Mouse (Mus musculus) layer of hippocampus, adult 8-10 months (tissue): ENCODE results near the gene AI661453. TPM values are rescaled to one million over a fixed set of nuclear protein-coding genes. Genes with fewer than 3 reads are reported as not detected.
A peak's percentile ranks its signal among the peaks of the same experiment; 100 is the strongest.
"Not testable (repeated sequence)": the region's sequence is repeated elsewhere in the genome, so short reads cannot be mapped to it uniquely, and the experiment has no call there.

Experiments used
- DNase-seq, 2 experiments: peaks; one replicate each; pipeline ENCODE4 v3.0.0; 2022; ENCODE audit warnings: low spot score in 2 of 2
- total RNA-seq, 4 experiments: library from RNA; stranded (reverse); gene quantifications; 2 replicates each; pipeline ENCODE4 v1.2.4; 2022

The AI661453 gene
- total RNA-seq: under 1 TPM; 0.23 to 0.82 (median 0.66) TPM

DNA sequence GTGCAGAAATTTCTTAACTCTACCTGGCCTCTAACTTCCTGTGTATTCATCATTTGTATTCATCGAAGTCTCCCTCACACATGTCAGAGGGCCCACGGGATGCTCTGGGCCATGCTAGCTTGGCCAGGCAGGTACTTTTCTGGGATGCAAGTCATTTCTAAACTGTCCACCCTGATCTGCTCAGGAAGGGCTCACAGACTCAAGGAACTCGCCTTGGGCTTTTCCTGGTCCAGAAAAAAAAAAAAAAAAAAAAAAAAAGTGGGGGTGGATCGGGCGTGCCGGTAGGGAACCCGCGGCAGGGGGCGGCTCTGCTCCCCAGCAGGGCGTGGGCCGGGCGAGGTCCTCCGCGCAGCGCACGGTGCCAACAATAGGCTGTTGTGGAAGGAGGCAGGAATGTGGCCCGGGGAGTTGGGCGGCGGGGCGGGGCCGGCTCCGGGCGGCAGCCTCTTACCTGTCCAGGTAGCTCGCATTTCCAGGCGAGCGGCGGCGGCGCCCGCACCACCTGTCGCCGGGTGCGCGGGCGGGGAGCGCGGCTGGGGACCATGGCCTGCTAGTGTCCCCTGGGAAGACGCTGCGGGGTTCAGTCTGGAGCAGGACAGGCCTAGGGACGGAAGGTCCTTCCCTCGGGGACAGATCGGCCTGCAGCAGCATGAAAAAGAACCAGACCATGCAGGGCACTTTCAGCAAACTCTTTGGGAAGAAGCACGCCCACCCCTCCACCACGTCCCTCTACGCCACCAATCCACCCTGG, at the start of gene AI661453:
TSS of gene AI661453 (plus strand) at position 460 of the 751 bp plus-strand sequence.
- DNase-seq: no peak

DNA sequence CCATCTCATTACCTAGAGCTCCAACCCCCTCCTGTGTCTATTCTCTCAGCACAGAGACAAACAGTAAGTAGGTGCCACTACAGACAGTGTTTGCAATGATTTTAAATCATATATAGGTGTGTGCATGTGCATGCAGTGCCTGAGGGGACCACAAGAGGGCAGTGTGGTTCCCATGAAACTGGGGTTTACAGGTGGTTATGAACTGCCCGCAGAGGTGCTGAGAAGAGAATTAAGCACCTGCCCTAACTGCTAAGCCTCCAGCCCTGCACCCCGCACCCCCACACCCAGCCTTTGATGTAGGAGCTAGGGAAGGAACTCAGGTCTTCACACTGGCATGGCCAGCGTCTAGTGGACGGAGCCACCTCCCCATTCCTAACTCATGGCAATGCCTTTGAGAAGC, 49.8 kb upstream of the AI661453 start:
- peak in 1 of 2 experiments; percentile 18 for DNase-seq

DNA sequence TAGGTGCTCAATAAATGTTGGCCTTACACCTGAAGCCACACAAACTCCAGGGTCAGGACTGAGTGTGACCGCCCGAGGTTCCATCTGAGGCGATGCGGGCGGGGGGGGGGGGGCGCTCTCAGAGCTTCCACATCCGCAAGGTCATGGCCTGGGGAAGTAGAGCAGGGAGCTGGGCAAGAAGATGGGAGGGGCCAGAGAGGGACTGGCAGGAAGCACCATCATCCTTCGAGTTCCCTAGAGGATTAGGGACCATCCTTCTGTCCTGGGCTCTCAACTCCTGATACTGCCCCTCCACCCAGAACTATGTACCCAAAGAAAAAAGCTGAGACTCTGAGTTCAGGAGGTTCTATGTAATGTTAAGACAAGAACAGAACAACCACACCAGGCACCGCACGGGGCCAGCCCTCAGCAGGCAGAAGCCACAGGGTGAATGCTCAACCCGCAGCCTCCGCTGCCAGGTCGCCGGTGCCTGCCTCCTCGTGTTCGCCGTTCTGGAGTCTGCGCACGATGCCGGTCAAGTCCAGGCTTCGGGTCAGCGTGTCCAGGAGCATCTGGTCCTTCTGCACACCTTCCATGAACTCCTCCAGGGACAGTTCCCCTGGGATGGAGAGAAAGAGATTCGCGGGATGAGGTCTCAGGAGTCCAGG, 42.1 kb upstream of the AI661453 start:
- DNase-seq: no peak

DNA sequence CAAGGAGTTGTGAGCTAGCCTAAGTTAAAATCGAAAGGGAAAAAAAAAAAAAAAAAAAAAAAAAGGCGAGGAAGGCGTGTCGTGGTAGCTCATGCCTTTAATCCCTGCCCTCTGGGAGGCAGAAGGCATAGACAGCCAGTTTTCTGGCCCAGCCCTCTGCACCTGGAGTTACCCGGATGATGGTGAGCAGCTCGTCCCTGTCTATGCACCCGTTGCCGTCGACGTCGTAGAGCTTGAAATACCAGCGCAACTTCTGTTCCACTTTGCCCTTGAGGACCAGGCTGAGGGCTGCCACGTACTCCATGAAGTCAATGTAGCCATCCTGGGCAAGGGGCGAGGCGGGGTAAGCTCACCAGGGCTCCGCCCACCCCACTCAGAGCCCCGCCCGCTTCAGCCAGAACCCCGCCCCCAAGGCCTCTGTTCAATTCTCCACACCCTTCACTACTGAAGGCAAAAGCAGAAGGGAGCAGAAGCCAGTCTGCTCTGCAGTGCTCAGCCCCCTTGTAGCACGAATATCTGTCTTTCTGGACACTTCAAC, 41.0 kb upstream of the AI661453 start:
- DNase-seq: no peak

DNA sequence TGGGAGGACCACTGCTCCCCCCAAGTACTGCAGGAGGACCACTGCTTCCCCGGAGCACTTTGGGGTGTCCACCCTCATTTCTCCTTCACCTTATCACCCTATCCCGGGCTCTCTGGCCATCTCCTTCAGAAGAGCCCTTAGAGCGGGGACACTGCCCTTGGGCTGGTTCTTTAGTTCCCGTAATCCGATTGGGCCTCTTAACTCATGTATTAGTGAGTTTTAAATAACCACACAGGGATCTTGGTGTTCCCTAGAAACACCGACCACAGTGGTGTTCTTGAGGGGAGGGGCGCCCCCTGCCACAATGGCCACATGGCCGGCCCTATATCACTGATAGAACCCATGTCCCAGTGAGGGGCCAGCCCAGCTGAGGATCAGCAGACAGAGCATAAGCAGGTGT, 37.3 kb upstream of the AI661453 start:
- DNase-seq: no peak

DNA sequence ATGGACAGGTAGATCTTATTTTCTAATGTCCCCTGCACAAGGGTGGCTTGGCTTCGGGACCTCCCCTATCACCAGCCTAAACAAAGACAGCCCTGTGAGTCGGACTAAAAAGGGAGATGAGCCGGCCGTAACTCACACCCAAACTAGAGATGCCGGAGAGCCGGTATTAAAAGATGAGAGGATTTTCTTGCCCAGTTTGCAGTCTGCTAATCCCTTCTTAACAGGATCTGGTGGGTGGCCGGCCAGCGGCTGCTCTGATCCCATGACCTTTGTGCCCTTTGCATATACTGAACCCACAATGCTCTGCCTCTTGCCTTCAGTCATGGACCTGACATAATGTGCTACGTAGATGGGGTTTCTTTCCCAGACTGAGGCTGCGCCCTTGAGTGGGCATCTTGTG, 36.0 kb upstream of the AI661453 start, which contains the start of gene Guca1a:
TSS of gene Guca1a (minus strand) at position 134 of the 400 bp plus-strand sequence.
- DNase-seq: no peak

DNA sequence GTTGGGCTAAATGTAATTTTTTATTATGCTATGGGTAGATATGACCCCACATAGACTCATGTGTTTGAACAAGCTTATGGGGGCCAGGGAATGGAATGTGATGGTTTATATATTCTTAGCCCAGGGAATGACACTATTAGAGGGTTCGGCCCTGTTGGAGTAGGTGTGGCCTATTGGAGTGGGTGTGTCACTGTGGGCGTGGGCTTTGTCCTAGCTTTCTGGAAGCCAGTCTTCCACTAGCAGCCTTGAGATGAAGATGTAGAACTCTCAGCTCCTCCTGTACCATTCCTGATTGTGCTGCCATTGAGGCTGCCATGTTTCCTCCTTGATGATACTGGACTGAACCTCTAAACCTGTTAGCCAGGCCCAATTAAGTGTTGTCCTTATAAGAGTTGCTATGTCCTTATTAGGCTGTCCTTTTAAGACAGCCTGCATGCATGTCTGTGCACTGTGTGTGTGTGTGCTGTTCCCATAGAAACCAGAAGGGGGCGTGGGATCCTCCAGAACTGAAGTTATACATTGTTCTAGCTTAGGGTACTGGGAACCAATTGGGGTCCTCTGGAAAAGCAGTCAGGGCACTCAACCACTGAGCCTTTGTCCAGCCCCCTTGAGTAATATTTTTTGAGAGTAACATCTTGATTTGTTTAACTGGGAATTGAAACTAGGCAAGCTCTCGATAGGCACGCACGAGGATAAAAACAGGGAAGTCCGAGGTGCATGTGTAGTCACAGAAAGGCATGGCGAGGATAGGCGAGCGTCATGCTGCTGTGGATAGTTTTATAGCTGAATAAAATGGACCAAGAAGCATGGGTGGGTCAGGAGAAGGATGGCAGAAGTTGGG, 28.5 kb upstream of the AI661453 start:
- no peak for DNase-seq

DNA sequence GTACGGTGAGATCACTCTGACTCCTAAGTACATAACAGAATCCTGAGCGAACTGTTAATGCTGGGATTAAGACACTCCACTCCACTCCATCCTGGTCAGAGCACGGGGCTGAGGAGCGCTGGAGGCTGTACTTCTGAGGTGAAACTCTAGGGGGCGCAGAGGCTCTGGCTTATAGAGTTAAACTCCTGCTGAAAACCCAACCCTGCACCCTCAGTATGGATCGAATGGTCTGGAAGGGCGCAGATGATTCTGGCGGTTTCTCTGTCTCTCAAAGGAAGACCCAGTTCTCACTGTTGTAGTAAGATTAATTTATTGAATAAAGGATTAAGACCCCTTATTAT, 27.9 kb upstream of the AI661453 start:
- DNase-seq: peak in 1 of 2 experiments; percentile 31

DNA sequence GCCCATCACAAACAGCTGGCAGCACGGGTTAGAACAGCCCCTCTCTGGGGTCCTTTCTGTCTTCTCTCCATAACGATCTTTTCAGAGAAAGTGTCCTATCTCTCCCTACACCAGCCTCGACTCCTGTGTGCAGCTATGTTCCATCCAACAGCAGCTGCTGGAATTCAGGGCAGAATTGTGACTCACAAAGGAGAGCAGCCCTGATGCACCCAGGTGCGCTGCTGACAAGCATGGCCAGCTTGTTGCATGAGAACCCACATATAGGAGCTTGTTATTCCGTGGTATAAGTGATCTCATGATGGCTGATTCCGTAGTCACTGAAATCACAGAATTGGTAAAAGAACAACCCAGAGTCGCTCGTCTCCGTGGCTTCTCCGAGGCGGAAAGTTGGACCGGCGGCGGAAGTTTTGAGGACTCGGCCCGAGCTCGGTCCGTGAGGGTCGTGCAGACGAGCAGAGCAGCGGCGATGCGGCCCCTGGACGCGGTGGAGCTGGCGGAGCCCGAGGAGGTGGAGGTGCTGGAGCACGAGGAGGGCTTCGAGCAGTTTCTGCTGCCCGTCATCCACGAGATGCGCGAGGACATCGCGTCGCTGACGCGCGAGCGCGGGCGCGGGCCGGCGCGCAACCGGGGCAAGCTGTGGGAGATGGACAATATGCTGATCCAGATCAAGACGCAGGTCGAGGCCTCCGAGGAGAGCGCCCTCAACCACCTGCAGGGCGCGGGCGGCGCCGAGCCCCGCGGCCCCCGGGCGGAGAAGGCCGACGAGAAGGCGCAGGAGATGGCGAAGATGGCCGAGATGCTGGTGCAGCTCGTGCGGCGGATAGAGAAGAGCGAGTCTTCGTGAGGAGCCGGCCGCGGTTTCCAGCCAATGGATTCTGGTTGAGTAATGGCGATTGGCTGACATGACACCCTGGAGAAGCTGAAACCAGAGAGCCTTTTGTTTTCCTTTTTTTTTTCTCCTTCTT, 26.2 kb upstream of the AI661453 start:
- DNase-seq: not testable (repeated sequence)

DNA sequence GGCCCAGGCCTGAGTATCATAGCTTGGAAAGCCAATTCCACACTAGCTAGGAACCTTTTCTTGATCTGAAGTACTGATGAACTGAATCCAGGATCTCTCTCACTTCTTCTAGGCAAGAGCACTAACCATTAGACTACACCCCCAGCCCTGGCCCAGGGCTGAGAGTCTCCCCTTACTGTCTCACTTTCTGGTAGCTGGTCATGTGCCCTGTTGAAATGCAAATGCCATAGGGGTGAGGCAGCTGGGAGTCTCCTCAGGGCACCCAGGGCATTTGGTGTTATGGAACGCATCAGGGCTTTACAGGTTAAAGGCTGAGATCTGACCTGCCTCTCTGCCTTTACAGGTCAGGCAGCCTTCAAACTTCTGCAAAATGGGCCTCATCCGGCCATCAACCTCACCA, 16.2 kb upstream of the AI661453 start:
- DNase-seq: no peak

DNA sequence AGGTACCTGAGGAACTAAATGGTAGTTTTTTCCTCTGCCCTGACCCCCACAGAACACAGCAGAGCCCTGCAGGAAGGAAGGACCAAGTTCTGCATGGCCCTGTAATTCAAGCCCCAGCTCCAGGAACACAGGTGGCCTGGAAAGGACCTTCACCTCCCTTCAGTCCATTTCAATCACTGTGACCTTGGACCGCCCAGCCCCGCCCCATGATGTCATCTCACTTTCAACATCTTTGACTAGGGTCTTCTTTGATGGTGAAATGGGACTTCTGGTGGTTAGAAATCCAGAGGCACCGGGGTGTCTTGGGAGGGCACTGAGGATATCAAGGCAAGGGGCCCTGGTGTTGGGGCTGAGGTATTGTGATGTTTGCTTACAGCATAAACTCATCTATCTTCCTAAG, 14.8 kb upstream of the AI661453 start:
- no peak for DNase-seq

DNA sequence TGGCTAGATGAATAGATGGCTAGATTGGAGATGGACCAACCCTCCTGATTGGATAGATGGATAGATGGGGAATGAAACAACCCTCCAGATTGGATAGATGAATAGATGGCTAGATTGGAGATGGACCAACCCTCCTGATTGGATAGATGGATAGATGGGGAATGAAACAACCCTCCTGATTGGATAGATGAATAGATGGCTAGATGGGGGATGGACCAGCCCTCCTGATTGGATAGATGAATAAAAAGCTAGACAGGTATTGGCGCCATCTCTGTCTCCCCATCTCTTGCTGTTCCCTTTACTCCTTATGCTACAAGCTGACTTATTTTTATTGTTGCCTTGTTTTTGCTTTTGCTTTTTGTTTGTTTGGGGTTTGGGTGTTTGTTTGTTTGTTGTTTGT, 13.8 kb upstream of the AI661453 start:
- not testable (repeated sequence) for DNase-seq

DNA sequence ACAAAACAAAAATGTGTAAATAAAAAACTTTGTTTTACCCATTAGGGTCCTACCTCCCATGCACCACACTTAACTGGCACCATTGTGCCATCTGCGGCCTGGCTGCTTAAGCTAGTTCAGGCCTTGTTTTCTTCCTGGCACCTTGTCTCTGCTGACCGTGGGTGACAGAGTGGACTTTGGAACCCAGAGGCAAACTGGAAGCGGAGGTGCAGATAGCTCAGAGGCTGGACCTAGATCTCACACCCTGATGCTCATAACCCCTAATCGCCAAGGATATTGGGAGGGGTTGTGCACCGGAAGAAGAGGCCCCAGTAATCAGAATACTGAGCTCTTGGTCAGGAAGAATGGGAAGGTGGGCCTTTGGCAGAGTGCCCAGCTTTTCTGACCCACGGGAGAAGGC, 12.2 kb upstream of the AI661453 start:
- no peak for DNase-seq

DNA sequence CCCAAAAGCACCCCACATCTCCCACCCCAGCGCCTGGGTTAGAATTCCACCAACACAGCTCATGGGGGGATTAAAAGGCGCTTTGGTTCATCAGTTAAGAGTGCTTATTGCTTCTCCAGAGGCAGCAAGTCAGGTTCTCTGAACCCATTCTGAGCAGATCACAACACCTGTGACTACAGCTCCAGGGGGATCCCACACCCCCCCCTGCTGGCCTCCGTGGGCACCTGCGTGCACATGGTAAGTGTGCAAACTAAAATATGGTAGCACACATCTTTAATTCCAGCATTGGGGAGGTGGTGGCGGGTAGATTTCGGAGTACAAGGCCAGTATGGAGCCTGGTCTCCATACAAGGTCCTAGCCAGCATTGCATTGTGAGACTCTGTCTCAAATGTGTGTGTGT, 9.1 kb upstream of the AI661453 start:
- DNase-seq: no peak

DNA sequence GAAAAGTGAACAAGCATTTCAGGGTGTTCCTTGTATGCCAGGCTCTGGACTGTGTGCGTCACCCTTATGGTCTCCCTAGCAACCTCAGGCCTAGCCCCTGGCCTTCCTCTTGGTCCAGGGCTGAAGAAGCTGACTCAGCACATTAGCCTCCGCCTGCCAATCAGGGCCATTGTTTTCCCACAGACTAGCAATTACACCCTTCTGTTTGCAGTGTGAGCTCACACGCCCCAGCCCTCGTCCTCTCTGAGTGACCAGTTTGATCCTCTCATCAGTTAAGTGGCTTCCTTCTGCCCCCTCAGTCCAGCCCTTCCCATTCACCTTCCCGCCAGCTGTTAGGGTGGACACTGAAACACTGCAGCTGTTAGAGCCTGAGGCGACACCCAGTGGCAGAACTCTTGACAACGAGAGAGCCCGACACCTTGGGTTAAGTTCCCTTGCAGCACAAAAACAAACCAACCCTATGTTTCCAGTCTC, 7.5 kb upstream of the AI661453 start:
- no peak for DNase-seq

DNA sequence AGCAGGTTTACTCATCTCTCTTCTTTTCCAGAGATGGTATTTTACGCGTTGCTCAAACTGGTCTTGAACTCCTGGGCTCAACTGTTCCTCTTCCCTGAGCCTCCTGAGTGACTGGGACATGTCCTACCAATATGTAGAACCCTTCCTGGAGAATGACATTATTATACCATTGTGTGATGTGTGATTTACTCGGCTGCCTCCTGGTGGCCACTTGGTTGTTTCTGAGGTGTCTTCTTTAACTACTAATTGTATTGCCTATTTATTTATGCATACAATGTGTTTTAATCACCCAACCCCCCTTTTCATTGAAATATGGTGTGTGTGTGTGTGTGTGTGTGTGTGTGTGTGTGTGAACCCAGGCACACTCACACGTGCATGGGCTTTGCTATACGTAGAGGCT, 5.6 kb upstream of the AI661453 start:
- DNase-seq: no peak

DNA sequence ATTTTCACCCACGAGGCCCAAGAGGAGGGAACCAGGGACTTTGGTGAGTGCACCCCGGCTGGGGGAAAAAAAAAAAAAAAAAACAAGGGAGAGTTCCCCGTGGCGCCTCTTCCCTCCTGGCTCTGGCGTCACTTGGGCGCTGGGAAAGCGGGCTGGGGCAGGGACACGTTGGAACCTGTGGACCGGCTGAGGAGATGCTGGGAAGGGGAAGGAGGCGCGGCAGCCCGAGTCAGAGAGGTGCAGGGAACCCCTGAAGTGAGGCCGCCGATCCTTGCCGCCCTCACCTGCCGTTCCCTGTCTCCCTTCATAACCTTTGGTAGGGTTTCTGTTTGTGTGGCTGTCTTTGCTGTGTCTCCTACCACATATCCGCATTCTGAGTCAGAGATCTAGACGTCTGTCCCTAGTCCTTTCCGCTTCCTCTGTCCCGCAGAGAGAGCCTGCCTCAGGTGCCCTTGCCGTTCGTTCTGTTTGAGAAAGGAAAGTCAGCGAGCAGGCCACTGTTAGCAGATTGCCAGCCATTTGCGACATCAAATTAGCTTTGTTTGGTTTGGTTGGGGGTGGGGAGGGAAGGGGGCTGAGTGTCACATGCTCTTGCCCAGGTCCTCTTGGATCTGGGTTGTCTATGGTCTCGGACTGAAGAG, 612 bp downstream of the AI661453 start, which contains the start of gene 1700001C19Rik:
TSS of gene 1700001C19Rik (minus strand) at position 470 of the 641 bp plus-strand sequence.
- no peak for DNase-seq

DNA sequence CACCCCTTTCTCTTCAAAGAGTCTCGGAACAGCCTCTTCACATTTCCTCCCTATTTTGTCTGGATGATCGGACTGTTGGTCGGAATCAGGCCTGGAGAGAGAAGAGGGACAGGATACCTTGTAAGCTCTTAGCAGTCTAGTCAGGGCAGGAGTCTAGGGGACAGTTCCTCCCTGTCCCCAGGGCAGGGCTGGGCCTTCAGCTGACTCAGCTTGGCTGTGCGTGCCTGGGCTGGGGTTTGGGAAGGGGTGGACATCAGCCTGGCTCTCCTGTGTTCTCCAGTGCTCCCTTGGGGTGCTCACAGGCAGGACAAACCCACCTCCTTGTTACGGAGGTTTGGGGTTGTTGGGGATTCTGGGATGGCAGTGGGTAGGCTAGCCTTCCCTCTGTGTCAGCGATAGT, 2.2 kb downstream of the AI661453 start:
- no peak for DNase-seq

DNA sequence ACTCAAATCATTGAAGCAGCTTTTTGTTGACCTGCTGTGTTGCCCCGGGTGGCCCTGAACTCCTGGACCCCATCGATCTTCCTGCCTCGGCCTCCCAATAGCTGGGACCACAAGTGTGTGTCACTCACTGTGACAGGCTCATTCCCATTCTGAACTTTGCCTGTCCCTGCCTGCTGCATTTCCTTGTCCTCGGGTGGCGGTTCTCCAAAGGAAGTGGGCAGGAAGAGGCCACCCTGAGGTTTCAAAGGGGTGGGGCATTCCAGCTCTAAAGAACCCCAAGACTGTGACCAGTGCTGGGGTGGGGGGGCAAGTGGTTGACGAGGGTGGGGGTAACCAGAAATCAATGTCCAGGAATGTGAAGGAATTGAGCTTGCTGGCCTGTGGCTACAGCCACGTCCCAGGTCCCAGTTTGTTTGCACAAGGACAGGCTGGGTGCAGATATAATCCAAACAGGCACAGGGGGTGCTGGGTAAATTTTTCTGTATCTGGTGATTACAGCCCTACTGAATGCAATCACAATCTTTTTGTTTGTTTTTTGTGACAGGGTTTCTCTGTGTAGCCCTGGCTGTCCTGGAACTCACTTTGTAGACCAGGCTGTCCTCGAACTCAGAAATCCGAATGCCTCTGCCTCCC, 3.1 kb downstream of the AI661453 start:
- DNase-seq: no peak
